Mouse (Mus musculus) MEL-GATA-1-ER (cell line): ENCODE results near the gene Fam171a2.

Source experiments
- DNase-seq: peaks from one replicate; pipeline ENCODE4 v3.0.0-alpha.2; 2012; ENCODE audit warnings: low read depth; ENCODE audit errors: extremely low read depth

The Fam171a2 gene

GRCm38 (mm10) chr11:102455740-102456396 lies 8.4 kb upstream of the Fam171a2 start:
- no peak for DNase-seq

GRCm38 (mm10) chr11:102453131-102453530 lies 5.6 kb upstream of the Fam171a2 start:
- no peak for DNase-seq

GRCm38 (mm10) chr11:102449043-102450008 lies 1.8 kb upstream of the Fam171a2 start:
- DNase-seq: no peak

GRCm38 (mm10) chr11:102448327-102448726 lies 845 bp upstream of the Fam171a2 start:
- DNase-seq: no peak

GRCm38 (mm10) chr11:102446581-102447461 lies 661 bp downstream of the Fam171a2 start:
- DNase-seq: no peak

- no peak for DNase-seq
These were observed 1.6 kb downstream of the Fam171a2 start for GRCm38 (mm10) chr11:102445891-102446361.

- no peak for DNase-seq
These were observed 2.1 kb downstream of the Fam171a2 start for GRCm38 (mm10) chr11:102445264-102445890.

GRCm38 (mm10) chr11:102444781-102445180 lies 2.7 kb downstream of the Fam171a2 start:
- no peak for DNase-seq

- DNase-seq: no peak
These were observed 3.2 kb downstream of the Fam171a2 start for GRCm38 (mm10) chr11:102444321-102444720.

- DNase-seq: no peak
These were observed 3.7 kb downstream of the Fam171a2 start for GRCm38 (mm10) chr11:102443740-102444139.

GRCm38 (mm10) chr11:102442089-102442488 lies 5.4 kb downstream of the Fam171a2 start:
- no peak for DNase-seq

- DNase-seq: no peak
These were observed 6.0 kb downstream of the Fam171a2 start for GRCm38 (mm10) chr11:102441434-102441833.

GRCm38 (mm10) chr11:102440255-102440654 lies 7.2 kb downstream of the Fam171a2 start:
- DNase-seq: no peak

- DNase-seq: no peak
These were observed 8.1 kb downstream of the Fam171a2 start for GRCm38 (mm10) chr11:102439093-102440082.

- DNase-seq: no peak
These were observed 9.0 kb downstream of the Fam171a2 start for GRCm38 (mm10) chr11:102438212-102439092.

- DNase-seq: no peak
These were observed 10.1 kb downstream of the Fam171a2 start for GRCm38 (mm10) chr11:102437120-102438061.

- no peak for DNase-seq
These were observed 11.1 kb downstream of the Fam171a2 start for GRCm38 (mm10) chr11:102436471-102436790.
